Mouse (Mus musculus) megakaryocyte progenitor cell, adult 5-6 weeks (primary cell): ENCODE measurements around the gene Zfp202. TPM values are rescaled to one million over a fixed set of nuclear protein-coding genes. Genes with fewer than 3 reads are reported as not detected.
A peak's percentile ranks its signal among the peaks of the same experiment; 100 is the strongest.
"Not testable (repeated sequence)": the region's sequence is repeated elsewhere in the genome, so short reads cannot be mapped to it uniquely, and the experiment has no call there.

Experiments used
- ATAC-seq: replicated peaks from 2 replicates; pipeline ENCODE4 v1.8.0; 2016; ENCODE audit warnings: mild to moderate bottlenecking, moderate TSS enrichment, inconsistent platforms; ENCODE audit not compliant: poor library complexity
- total RNA-seq, 2 experiments: library from RNA; stranded (forward) in 1 of 2; stranded (reverse) in 1 of 2; fragments of 157-497, 149-512 nt in 1 of 2; fragments of 200-1000 nt in 1 of 2; gene quantifications; 2 replicates each; pipeline versions ENCODE4 v1.2.3 to v1.2.4; 2015 to 2017

Gene Zfp202
- 3.0 and 4.6 TPM in 2 replicates for total RNA-seq (2015)
- total RNA-seq (2017), result 2.3 and 4.9 TPM in 2 replicates

DNA sequence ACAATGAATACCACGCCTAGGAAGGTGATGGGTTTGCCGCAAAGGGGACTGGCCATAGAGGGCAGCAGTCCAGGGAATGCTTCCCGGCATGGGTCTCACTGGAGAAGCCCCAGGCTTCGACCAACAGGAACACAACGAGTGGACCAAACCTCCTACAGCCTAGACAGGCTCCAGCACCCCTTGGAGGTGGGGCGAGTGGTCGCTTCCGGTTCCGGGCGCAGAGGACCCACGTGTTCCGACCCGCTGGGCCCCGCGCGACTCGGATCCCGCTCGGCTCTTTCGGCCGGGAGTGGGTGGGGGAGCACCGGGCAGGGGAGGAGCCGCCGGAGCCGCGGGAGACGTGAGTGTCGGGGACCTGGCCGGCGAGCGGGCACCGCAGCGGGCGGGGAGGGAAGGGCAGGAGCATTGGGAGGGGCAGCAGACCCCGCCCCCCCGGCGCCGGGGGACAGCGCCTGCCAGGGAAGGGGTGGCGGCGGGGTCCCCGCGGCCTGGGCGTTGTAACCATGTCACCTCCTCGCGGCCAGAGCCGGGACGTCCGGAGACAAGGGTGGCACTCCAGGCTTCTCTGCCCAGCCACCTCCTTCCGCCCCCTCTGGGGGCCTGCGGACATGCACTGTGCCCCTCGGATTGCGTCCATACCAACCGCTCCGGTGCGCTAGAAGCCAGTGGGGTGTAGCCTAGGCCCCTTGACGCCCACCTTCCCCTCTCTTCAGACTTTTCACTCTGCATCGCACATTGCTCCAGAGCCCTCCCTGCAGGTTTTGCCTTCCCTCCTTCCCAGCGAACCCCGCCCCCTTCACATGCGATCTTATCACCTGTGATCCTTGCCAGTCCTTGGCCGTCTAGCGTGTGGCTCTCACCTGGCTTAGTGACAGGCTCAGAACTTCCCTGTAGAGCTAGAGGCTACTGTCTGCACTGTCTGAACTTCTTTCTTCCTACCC, at the start of gene Zfp202:
Gene Zfp202 (plus strand): TSS at position 219 of the 941 bp plus-strand sequence.
- ATAC-seq, result peak; percentile 75

DNA sequence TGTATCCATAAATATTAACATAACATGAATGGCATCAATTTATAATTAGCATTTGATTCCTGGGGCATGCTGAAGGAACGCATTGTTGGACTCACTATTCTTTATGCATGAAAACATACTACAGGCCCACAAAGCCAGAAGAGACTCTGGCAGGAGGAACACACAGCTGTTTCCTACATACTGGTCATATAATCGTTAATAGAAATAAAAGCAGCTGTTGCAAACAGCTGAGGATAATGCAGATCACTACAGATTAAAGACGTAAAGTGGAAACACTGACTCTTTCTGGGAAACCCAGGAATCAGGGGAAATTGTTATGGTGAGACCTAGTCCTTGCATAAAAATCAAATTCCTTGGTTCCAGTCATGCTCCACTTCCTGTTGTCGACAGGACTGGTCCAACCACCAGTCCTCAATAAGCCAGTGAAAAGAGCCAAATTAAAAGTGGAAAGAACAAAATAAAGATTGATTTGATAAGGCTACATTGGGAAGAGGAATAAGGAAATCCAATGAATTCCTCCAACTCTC, 36.9 kb upstream of the Zfp202 start:
- no peak for ATAC-seq

DNA sequence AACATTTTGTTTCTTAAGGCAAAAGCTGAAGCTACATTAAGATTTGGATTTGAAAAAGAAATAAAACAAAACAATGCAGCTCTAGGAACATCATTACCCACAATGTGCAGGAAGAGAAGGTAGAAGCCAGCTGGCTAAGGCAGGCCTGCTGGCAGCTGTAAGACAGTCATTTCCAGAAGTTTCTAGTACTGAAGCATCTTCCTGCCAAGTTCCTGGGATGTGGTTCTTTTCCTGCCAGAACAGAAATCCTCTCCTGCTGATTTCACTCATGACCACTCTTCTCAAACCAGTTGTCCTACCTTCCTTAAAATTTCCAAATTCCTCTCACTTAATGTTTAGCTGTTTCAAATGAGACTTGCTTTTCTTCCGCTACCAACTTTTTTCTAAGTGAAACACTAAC, 25.7 kb upstream of the Zfp202 start:
- ATAC-seq, result no peak

DNA sequence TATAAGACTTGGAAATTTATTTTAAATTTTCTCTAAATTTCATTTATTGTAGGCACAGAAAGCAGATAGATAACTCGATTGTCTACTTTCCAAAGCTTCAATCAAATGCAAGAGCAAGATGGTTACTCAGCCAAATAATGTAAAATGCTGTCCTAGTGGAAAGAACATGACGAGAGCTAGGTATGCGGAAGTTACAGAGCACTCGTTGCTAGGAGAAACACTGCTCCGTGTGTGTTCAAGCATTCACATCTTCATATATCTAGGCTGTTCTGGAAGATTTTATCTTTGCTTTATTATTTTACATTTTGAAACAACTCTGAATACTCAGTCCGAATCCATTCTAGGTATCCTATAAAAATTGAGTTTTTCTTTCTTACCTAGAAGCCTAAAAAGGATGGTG, 15.1 kb upstream of the Zfp202 start:
- no peak for ATAC-seq

DNA sequence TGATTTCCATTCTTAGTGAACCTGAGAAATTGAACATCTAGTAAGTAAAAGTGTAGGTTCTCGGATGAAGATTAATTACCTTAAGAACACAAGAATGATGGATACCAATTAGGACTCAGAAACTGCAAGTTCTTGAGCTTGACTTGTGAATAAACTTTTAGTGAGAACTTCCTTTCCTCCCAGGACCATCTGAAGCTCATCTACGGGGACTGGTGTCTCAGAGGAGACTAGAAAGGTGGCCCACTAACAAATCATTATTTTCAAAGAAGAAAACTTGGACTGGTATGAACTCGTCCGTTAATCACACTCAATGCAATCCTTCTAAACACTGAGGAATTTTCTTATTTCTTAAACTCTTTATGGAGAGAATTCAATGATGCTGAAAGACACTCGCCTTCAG, 11.5 kb upstream of the Zfp202 start, which contains the start of gene Olfr986:
Gene Olfr986 (plus strand): TSS at position 301 of the 400 bp plus-strand sequence.
- ATAC-seq, result no peak

DNA sequence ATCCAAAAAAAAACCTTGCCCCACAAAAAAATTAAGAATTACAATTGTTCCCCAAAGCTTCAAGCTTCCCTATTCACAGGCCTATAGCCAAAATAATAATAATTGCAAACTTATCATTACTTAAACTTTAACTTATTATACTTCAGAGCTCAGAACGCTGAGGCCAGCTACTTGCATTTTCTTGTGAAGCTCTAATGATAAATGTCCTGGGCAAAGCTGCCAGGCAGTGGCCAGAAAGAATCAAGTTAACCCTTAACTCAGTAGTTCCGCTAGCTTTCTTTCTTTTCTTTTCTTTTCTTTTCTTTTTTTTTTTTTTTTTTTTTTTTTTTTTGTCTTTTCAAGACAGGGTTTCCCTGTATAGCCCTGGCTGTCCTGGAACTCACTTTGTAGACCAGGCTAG, 7.0 kb upstream of the Zfp202 start:
- not testable (repeated sequence) for ATAC-seq

DNA sequence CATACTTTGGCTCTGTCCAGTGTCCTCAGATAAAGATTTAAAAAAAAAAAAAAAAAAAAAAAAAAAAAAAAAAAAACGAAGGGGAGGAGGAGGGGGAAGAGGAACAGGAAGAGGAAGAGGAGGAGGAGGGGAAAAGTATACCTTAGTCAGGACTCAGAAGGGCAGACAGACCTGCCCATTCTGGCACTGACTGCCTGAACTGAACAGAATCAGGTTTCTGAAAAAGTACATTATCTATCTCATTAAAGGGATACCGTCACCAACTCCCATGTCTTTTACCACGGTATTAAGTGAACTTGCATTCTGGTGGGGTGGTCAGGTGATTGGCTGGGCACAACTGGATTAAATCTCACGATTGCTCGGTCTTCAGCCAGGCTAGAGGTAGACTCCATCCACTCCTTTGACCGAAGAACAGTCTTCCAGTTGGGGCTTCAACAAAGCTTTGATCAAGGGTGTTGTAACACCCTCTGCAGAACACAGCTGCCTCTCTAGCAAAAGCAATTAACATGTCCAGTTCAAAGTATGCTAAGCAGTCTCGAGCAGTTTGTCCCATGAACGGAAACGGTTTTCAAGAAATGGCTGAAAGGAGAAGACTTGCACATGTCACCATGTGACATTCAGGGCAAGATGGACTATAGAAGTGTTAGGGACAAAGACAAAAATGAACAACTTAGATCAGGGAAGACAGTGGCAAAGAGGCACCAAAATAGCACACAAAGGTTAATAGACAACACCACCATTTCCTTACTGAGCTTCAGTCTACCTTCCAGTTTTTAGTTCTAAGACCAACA, 835 bp upstream of the Zfp202 start:
- ATAC-seq, result no peak

DNA sequence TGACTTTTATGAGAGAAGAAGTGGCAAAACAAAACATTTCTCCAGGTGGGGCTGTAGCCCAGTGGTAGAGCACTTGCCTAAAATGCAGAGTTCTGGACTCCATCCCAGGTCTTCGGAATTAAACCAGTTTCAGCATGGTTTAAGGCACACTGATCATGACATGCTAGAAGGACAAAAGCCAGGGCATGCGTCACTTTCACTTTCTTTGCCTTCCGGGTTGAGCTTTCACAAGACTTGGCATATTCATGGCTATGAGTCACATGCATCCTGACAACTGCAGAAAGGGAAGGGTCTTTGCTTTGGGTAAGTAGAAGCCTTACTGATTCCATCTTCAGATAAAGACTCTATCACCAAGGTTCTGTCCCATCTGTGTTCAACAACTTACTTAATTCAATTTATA, 3.9 kb downstream of the Zfp202 start:
- ATAC-seq, result peak; percentile 54

DNA sequence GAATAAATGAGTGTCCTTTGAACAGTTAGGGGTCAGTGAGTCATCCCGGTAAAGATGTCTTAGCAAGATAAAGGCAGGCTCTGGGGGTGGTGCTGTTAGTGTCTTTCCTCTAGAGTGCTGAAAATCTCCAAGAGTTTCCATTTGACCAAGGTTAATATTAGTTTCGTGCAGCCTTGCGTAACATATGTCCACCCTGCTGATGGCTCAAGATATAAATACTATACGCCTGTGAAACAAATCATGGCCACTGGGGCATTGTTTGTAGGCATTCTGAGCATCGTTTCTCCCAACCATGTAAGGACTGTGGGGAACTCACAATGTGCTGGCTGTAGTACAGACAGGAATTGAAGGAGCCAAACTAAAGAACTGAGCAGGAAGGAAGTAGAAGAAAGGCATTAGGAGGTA, 14.4 kb downstream of the Zfp202 start:
- ATAC-seq, result peak; percentile 39

DNA sequence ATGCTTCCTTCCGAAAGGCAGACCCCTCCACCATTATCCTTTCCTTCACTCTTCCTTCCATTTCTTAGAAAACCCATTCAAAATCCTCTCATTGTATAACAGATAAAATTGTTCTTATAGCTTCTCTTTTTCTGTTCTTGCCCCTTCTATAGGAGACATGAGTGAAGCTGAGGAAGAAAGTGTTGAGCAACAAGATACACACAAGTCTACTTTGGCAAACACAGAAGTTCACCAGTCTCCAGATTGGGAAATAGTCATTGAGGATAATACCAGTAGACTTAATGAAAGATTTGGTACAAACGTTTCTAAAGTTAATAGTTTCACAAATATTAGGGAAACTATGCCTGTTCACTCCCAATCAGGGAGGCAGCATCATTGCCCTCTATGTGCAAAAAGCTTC, 18.6 kb downstream of the Zfp202 start:
- ATAC-seq, result peak; percentile 58; the same call in 1 of the 2 replicates

DNA sequence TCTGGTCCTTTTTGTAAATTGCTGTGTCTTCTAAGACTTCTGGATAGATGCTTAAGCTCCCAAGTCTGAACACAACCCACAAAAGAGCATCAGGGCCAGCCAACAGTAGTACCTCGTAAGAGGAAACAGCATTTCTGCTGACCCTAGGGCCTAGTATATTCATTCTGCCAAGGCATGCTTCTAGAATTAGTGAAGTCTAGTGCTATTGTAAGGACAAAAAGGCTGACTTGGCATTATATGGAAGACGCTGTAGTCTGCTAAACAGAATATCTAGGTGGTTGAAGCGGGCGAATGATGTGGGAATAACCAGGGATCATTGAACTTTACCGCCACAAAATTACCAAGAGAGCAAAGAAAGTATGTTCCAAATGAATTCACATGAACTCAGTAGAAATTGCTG, 21.9 kb downstream of the Zfp202 start:
- ATAC-seq, result no peak

DNA sequence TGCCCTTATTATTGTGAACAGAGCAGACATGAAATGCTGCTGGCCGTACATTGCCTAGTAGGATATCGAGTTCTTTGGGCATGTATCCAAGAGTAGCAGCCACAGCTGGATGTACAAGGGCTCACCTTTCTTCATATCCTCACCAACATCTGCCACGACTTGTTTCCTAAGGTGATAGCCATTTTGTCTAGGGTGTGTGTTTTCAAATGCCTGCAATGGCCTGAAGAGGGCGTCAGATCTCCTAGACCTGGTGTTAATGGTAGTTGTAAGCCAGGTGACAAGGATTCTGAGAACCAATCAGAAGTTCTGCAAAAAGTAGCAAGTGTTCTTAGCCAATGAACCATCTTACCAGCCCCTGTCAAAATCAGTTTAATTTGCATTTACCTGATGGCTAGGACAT, 24.5 kb downstream of the Zfp202 start:
- ATAC-seq, result no peak

DNA sequence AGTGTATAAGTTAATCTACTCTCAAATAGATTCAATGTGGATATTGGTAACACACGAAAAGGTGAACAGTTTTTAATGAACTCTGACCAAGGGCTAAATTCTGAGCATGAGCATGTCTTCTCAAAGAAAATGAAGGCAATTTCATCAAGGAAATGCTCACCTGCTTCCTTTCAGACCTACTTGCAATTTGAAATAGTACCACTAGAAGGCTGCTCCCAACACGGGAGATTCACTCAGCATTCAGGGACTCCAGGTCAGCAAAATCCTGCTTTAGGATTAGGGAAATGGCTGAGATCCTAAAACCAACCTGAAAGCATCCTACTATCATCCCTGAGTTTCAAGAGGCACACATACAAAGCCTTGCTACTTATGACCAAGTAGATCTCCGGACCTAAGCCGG, 32.2 kb downstream of the Zfp202 start:
- ATAC-seq, result no peak

DNA sequence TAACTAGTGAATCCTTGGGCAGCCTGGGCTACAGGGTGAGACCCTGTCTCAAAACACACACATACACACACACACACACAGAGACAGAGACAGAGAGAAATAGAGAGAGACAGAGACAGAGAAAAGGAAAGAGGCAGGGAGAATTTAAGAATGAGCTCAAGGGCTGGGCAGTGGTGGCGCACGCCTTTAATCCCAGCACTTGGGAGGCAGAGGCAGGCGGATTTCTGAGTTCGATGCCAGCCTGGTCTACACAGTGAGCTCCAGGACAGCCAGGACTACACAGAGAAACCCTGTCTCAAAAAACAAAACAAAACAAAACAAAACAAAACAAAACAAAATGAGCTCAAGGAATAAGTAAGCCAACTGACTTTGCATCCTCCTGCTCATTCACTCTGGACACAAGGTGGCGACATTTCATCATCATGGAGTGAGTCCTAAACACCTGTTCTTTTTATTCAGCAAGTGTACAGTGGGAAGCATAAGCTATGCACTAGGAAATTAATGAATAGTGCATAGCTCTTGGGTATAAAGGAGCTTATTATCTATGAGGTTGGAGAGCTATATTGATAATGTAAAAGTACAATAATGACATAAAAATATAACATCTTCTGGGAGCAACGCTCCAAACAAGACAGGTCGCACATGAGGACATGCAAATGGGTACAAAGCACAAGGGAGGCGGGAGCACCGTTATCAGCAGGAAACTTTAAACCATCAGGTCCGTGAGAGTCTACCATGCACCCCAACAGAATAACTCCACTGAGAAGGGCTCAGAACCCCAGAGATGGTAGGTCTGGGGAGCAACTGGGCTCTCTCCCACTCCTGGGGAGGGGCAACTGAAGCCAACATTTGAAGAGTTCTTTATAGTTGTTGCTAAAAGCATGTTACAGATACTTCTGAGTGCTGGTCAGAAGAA, 36.0 kb downstream of the Zfp202 start:
- ATAC-seq, result peak; percentile 83

DNA sequence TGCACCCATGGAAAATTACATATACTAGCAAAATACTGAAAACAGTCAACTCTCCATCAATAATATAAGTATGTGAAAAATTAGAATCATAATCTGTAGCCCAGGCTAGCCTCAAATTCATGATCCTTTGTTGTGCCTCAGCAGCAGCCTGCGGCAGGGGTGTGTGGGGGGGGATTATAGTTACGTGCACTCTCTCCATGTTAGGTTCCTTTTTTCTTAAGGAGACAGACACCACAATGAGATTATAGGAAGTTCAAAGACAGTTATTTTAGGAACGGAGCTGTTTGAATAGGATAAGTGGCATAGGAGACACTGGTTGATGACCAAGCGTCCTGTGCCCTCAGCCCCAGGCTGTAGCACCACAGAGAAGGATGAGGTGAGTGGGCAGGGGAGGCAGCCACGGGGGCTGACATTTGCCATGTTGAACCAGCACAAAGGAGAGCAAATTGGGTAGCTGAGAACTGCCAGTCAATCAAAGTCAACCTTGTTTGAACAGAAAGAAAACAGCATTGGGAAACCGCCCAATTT, 36.8 kb downstream of the Zfp202 start:
- peak; percentile 78 for ATAC-seq

DNA sequence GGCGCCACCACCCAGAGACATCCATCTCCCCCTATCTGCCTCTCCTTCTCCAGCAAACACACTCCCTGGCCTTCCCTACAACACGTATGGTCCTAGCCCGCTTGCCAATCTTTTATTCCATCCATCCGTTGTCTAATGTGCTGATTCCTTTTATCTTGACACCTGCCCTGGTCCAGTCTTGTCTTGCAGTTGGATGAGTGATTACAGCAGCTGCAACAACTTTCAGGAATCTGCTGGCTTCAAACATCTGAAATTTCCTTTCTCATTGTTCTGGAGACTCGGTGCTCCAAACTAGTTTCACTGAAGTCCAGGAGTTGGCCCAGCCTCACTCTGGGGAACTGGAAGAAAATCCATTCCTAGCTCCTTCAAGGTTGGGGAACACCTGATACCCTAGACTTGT, 37.4 kb downstream of the Zfp202 start:
- ATAC-seq, result no peak

DNA sequence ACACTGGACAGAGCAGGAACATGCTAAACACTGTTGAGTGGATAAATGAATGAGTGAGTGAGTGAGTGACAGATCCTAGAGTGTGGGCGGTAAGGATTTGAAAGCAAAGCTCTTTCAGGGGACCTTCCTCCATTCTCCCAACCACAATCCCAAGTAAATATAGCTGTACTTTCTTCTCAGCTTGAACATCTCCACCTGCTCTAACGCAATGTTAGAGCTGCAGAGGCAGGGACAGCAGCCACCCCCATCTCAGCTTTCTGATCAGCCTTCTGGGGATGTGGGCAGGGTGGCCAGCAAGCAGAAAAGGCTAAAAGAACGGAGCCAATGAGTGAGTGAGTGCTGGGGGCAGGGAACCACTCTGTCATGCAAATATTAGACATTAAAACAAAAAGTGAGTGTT, 38.9 kb downstream of the Zfp202 start:
- ATAC-seq, result no peak

DNA sequence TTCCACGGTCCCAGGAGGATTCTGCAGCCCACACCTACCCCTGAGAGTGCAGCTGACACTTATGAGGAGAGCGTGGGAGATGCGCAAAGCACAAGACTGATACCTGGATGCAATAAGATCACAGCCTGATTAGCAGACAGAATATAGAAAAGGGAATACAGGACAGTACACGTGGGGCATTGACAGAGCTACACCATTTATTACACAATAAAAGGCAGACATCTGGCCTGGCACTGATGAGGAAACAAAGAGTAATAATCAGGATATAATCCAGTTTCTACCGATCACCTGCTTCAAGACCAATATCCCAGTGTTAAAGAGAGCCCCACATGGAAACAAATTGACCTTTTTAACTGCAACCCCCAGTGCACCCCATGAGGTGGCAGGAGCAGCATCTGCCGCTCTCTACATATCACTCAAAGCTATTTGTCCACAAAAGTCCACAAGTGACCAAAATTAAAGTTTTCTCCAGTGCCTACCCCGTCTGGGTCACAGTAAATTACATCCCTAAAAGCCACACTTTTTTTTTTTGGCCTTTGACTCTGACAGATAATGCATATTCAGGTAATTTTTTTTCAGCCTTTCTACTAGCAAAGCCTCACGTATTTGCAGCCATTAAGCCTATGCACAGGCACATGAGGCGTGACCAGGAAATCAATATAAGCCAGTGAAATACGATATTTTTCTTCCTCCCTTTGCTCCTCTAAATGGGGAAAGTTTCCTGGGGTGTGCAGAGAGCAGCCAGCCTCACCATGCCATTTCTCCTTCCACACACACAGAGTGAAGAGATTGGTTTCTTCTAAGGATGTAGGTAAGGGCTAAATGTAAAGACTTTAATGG, 42.3 kb downstream of the Zfp202 start:
- no peak for ATAC-seq

DNA sequence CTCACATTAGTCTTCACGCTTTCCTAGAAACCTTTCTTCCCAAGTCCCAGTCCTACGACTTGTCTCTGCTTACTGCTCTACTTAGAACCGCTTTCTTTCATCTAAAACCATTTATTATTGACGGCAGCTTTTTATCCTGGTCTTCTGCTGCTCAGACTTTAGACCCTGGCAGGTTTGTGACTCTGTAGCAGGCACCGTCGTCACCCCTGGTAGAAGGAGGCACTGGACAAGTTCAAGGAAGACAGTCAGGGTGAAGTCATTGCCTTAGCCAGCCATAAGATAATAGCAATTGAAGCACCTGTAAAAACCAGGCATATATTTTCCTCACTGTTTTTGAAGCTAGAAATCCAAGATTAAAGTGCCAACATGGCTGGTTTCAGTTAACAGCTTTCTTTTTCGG, 43.1 kb downstream of the Zfp202 start:
- ATAC-seq, result no peak
